Mouse (Mus musculus) bone marrow, adult 2 months (tissue): ENCODE data around the gene Slc26a3.

Experiments
- CTCF ChIP-seq: fragments of 200-500 bp; IDR thresholded peaks from 2 replicates; pipeline ENCODE4 v1.5.1; 2011; ENCODE audit warnings: low read length, control low read depth; ENCODE audit not compliant: control insufficient read depth, insufficient read depth
- POLR2A ChIP-seq: fragments of 200-500 bp; IDR thresholded peaks from 2 replicates; pipeline ENCODE4 v1.6.1; 2011; ENCODE audit warnings: low read depth, mild to moderate bottlenecking, control low read depth, low read length, borderline replicate concordance; ENCODE audit not compliant: control insufficient read depth

DNA sequence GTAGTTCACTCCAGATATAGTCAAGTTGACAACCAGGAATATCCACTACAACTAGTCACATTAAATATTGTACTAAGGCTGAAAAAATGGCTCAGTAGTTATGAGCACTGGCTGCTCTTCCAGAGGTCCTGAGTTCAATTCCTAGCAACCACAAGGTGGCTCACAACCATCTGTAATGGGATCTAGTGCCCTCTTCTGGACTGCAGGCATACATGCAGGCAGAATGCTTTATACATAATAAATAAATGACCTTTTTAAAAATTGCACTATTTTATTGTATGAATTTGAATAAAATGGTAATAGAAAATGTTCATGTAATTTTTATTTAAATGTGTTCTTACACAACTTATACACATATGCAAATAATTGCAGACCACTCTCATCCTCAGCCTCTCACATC is 112.5 kb downstream of the Slc26a3 start:
- no peak for TF ChIP-seq POLR2A
- 0 out of 2 replicates have a peak, but pooled peaks have one; percentile 15 for TF ChIP-seq CTCF
